Mouse (Mus musculus) heart, adult 11 months (tissue): ENCODE results near the gene Tenm4.

Experiments
- DNase-seq: peaks from one replicate; pipeline ENCODE4 v3.0.0; 2022

Tenm4 gene

GRCm38 (mm10) chr7:96826672-96827071 is 655.6 kb downstream of the Tenm4 start:
- DNase-seq: no peak

GRCm38 (mm10) chr7:96832551-96832950 is 661.5 kb downstream of the Tenm4 start:
- peak; percentile 95 for DNase-seq

GRCm38 (mm10) chr7:96833012-96833411 is 662.0 kb downstream of the Tenm4 start:
- no peak for DNase-seq

DNA sequence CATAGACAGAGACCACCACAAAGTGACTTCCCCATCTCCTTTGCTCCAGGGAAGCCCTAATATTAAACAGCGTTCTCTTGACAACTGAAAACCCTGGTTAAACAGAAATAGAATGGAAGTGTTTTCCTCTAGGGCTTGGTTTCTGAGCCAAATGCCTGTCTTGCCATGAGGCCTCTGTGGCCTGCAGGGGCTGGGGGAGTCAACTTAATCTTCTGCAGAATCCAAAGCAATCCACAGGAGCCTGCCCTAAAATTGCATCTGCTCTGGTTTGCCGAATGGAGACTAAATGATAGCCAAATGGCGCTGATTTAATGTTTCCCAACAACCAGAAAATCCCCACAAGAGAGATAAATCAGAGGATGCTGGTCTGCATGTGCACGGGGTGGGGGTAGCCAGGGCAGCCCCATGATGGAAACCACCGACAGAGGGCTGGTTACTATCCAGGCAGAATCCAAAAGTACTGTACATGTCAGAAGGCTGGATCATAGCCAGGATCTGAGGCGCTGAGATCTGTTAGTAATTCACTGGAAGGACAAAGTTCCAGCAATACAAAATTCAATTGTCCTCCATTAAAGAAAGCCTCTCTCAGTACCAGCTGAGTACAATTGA is 663.7 kb downstream of the Tenm4 start:
- DNase-seq: peak; percentile 96

DNA sequence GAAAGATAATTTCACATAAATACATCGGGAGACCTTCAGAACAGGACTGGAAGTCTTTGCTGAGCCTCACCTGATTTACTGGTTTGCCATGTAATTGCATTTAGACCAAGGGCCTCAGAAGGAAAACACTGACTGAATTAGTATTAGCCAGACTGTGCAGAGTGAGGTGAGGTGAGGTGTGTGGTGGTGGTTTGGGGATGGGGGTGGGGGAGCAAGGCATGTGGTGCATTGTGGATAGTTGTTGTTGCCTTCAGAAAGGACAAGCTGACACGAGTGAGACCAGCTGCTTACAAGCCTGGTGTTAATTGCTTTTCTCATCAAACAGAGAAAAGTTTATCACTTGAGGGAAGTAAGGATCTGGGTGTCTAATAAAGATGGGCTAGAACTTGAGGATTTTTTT is 664.3 kb downstream of the Tenm4 start:
- DNase-seq: no peak

- DNase-seq: no peak
These were observed 667.3 kb downstream of the Tenm4 start for GRCm38 (mm10) chr7:96838271-96838841.

DNA sequence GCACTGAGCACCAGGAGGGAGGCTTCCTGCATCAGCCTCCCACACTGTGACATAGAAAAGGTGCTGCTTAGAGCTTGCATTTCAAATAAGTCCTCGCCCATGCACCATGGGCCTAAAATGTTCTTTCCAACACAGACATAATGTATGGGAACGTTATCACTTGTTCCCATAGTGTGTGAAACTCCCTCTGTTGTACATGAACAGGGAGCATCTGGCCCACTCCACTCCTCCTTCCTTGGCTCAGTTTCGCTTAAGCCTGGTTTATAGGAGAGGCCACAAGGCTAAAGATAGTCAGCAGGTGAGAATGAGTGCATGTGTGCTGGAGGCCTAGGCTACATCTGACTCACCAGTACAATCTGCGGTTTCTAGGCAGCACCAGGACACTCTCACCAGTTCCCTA is 667.9 kb downstream of the Tenm4 start:
- no peak for DNase-seq

- DNase-seq: no peak
These were observed 668.5 kb downstream of the Tenm4 start for GRCm38 (mm10) chr7:96839586-96839985.

DNA sequence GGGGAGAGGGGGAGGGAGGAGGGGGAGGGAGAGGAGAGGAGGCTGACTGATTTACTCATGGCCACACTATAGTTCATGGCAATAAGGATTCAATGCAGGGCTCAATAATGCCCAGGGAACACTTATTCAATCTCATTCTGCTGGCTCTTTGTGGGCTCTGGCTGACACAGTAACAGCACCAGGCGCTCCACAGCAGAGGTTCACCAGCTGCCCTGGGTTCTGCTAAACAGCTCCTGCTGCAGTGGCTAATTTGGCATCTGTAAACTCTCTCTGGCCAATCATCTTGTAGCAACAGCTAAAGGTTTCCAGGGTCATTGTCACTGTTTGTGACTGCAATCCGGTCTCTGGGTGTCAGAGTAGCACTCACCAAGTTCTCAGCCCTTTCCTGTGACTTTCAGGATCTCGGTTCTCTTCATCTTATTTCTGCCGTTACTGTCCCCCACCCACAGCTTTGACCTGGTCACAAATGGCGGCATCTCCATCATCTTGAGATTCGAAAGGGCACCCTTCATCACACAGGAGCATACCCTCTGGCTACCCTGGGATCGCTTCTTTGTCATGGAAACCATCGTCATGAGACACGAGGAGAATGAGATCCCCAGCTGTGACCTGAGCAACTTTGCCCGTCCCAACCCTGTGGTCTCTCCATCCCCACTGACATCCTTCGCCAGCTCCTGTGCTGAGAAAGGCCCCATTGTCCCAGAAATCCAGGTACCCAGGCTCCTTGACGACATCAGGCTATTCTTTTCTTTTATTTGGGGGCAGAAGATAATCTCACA is 671.6 kb downstream of the Tenm4 start:
- DNase-seq: no peak

- DNase-seq: peak; percentile 88
These were observed 673.3 kb downstream of the Tenm4 start for GRCm38 (mm10) chr7:96844104-96844894.

GRCm38 (mm10) chr7:96852781-96853180 is 681.7 kb downstream of the Tenm4 start:
- no peak for DNase-seq

DNA sequence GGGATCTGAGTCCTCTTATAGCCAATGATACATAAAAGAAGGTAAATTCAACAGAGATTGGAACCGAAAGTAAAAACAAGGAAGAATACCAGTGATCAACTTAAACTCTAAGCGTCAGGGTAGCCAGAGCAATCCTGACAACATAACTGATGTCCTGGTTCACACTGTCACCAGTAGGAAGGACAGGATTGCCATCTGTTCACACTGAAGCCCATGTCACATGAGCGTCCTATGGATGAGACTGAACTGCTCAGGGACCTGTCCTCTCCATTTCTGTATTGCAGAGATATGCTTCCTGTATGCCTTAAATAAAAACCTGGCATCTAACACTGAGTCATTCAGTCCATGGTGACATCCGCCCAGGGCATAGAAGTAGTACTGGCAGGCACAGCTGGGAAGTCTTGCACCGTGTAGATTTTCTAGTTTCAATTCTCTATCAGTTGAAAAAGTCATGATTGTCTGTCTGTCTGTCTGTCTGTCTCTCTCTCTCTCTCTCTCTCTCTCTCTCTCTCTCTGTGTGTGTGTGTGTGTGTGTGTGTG is 684.9 kb downstream of the Tenm4 start:
- no peak for DNase-seq

- no peak for DNase-seq
These were observed 685.5 kb downstream of the Tenm4 start for GRCm38 (mm10) chr7:96856518-96856917.

DNA sequence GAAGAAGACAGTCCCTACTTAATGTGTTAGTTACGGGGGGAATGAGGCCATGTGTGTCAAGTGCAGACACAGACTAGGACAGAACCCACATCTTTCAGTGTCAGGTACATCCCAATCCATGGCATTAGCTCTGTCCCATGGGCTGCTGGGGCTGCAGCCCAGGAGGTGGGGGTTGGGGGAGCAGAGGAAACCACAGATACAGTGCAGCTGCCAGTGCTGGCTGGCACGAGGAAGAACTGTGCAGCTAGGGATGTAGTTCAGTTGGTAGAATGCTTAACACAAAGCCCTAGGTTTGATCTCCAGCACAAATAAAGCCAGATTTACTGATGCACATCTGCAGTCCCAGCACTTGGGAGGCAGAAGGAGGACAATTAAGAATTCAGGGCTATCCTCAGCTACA is 688.0 kb downstream of the Tenm4 start:
- no peak for DNase-seq

GRCm38 (mm10) chr7:96859684-96860083 is 688.6 kb downstream of the Tenm4 start:
- no peak for DNase-seq

- no peak for DNase-seq
These were observed 689.6 kb downstream of the Tenm4 start for GRCm38 (mm10) chr7:96860650-96861049.

- DNase-seq: no peak
These were observed 694.1 kb downstream of the Tenm4 start for GRCm38 (mm10) chr7:96864894-96865722.

DNA sequence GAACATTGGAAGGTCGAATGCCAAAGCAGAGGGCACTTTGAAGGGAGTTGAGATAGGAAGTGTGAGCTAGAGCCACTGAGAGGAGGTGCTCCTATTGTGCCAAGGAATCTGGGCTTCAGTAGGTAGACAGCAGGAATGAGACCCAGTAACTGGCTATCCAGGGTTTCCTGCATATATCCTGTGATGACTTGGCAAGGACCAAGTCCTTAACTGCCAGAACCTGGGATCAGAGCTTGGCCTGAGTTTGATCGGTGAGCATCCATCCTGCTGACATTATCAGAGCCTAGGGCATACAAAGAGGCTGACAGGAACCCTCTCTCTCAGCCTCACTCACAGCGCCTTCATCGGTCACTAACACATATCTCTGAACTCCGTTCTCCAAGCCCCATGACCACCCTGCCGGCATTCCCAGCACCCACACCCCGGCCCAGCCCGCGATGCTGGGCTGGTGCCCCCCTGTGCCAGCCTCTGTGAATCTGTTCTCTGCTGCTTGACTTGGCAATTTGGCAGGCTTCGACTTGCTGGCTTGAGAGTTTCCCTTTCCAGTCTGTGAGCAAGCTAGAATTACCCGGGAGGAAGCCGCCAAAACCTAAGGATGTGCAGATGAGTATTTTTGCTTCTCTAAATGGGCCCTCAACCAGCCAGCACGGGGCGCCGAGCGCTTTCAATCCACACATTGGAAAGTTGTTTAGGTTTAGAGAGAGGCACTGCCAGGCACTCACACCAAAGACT is 698.2 kb downstream of the Tenm4 start:
- DNase-seq: no peak

DNA sequence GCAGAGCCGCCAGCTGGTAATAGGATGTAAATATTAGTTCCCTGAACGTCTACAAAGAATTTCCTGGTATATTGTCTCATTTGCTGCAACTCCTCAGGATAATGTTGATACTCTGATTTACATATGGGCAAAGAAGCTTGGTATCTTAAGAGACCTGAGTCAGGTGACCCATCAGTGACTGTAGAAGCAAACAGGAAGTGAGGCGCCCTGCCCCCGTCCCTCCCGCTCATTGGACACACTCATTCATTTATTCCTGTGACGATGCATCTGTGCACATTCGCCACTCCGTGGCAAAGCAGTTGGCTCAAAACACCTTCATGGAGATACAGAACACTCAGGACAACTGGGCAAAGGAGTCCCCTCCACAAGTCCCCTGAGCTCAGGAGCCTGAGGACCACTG is 699.4 kb downstream of the Tenm4 start:
- DNase-seq: no peak

- no peak for DNase-seq
These were observed 700.0 kb downstream of the Tenm4 start for GRCm38 (mm10) chr7:96871031-96871430.

GRCm38 (mm10) chr7:96878511-96879276 is 707.6 kb downstream of the Tenm4 start:
- no peak for DNase-seq
